9 mouse cellular contexts compared by ENCODE assay signal in the genomic region with DNA sequence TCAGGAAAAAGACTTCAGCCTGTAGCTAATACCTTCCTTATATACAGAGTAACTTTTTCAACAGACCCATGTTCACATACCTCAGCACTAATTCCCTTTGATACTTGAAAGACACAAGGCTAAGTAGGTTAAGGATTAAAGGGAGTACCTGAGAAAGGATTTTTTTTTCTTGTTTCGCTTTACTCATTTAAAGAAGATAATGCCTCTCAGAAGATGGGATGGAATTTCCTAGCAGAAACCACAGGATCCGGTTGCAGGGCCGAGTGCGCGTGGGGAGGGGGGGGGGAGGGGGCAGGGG.
A peak's percentile ranks its signal among the peaks of the same experiment; 100 is the strongest.
DNase-seq lines count a peak whose midpoint lies in the region; ATAC-seq and TF ChIP-seq lines count a peak whose summit lies in the region.
"Had no signal": no experiment of that assay in that cellular context is flagged by ENCODE, and none has a peak within 500 bp of the region (broad histone marks: within the 10 kb centered on the region; RNA-seq: fewer than 3 reads in every experiment).

No protein-coding gene starts in this region.

- peak overlapping the region; percentile 69 for H3K4me2 ChIP-seq in heart, embryonic 11.5 days
- H3K4me2 ChIP-seq in lung, embryonic 16.5 days (ENCODE audit: low read depth, low read length): peak overlapping the region; percentile 58
- peak overlapping the region; percentile 73 for H3K4me2 ChIP-seq in intestine, embryonic 16.5 days (ENCODE audit: low read depth, low read length)
- H3K4me2 ChIP-seq in stomach, embryonic 14.5 days (replicated peaks; ENCODE audit: low read depth, low read length): peak overlapping the region; percentile 56

- H3K27ac ChIP-seq in heart, embryonic 11.5 days (ENCODE audit: low read depth, low read length): no peak overlapping the region
- no peak overlapping the region for H3K27ac ChIP-seq in heart, adult 2 months
- H3K27ac ChIP-seq in lung, embryonic 16.5 days (ENCODE audit: low read length): peak overlapping the region; percentile 75
- H3K27ac ChIP-seq in intestine, embryonic 16.5 days (ENCODE audit: low read length): no peak overlapping the region
- H3K27ac ChIP-seq in stomach, embryonic 14.5 days (ENCODE audit: low read length): no peak overlapping the region
- H3K27ac ChIP-seq: hindbrain, embryonic 15.5 days had no signal

- H3K79me2 ChIP-seq in heart, adult 2 months (replicated peaks; ENCODE audit: control insufficient read depth, insufficient read depth, low read length): no peaks in the 10 kb centered on the region

- no peak for ATAC-seq in heart, embryonic 11.5 days (replicated peaks; ENCODE audit: insufficient number of reproducible peaks, low FRiP score, low TSS enrichment)
- ATAC-seq in lung, embryonic 16.5 days (ENCODE audit: low read depth): peak; percentile 29; the same call in 1 of the 2 replicates
- no peak for ATAC-seq in intestine, embryonic 16.5 days
- ATAC-seq in stomach, embryonic 14.5 days (ENCODE audit: insufficient number of reproducible peaks, insufficient read depth, low FRiP score, low read depth): 0 out of 2 replicates have a peak, but pooled peaks have one; percentile 10

- H3K36me3 ChIP-seq in heart, embryonic 11.5 days (ENCODE audit: control insufficient read depth, insufficient read depth, low read length): no peaks in the 10 kb centered on the region
- no peaks in the 10 kb centered on the region for H3K36me3 ChIP-seq in heart, adult 2 months (ENCODE audit: control insufficient read depth, insufficient read depth, low read length)
- no peaks in the 10 kb centered on the region for H3K36me3 ChIP-seq in lung, embryonic 16.5 days (ENCODE audit: control insufficient read depth, insufficient read depth, low read length)
- H3K36me3 ChIP-seq in intestine, embryonic 16.5 days (ENCODE audit: control insufficient read depth, insufficient read depth, low read length): no peaks in the 10 kb centered on the region
- no peaks in the 10 kb centered on the region for H3K36me3 ChIP-seq in stomach, embryonic 14.5 days (ENCODE audit: control insufficient read depth, insufficient read depth, low read length)
- H3K36me3 ChIP-seq: hindbrain, embryonic 15.5 days had no signal

- intact Hi-C loops in heart, adult 2 months (cut with DNase I): no loop called here
- intact Hi-C loops in left cerebral cortex, postnatal 14 days (cut with DNase I): no loop called here

- no peak for TF ChIP-seq EP300 in heart, adult 2 months (IDR thresholded peaks at IDR 0.05; ENCODE audit: insufficient read depth, low read depth, low read length)

- H3K4me3 ChIP-seq in heart, embryonic 11.5 days (ENCODE audit: low read depth, low read length): peak overlapping the region; percentile 42
- H3K4me3 ChIP-seq in heart, adult 2 months: no peak overlapping the region
- H3K4me3 ChIP-seq in lung, embryonic 16.5 days (ENCODE audit: low read length): no peak overlapping the region
- H3K4me3 ChIP-seq in intestine, embryonic 16.5 days (ENCODE audit: low read length): no peak overlapping the region
- H3K4me3 ChIP-seq in stomach, embryonic 14.5 days (ENCODE audit: low read depth, low read length): no peak overlapping the region

- no peaks in the 10 kb centered on the region; the same call in 1 of the 2 replicates for H3K4me1 ChIP-seq in heart, embryonic 11.5 days (ENCODE audit: control insufficient read depth, insufficient read depth, low read length)
- H3K4me1 ChIP-seq in heart, adult 2 months (ENCODE audit: control insufficient read depth, insufficient read depth, low read length): 0 out of 2 replicates have a peak, but pooled peaks cover 3% of the 10 kb centered on the region
- peaks cover 7% of the 10 kb centered on the region; the same call in 1 of the 2 replicates for H3K4me1 ChIP-seq in lung, embryonic 16.5 days (replicated peaks; ENCODE audit: control insufficient read depth, insufficient read depth, low read length)
- 0 out of 2 replicates have a peak, but pooled peaks cover 5% of the 10 kb centered on the region for H3K4me1 ChIP-seq in intestine, embryonic 16.5 days (ENCODE audit: control insufficient read depth, insufficient read depth, low read length)
- H3K4me1 ChIP-seq in stomach, embryonic 14.5 days (ENCODE audit: control insufficient read depth, insufficient read depth, low read length): no peaks in the 10 kb centered on the region
- H3K4me1 ChIP-seq: hindbrain, embryonic 15.5 days had no signal

- no peak for TF ChIP-seq POLR2A in heart, adult 2 months (IDR thresholded peaks at IDR 0.05; ENCODE audit: insufficient read depth, low read depth, low read length)

- TF ChIP-seq CTCF in heart, adult 2 months (IDR thresholded peaks at IDR 0.05): no peak

- WGBS in heart, embryonic 11.5 days (ENCODE audit: insufficient replicate concordance): 13% methylated on average over 1 of the region's 5 CpGs
- WGBS in heart, adult 2 months: 7% methylated on average over 4 of the region's 5 CpGs
- WGBS in lung, embryonic 16.5 days: 4% methylated on average over 1 of the region's 5 CpGs
- WGBS in intestine, embryonic 16.5 days: 19% methylated on average over 1 of the region's 5 CpGs
- WGBS in stomach, embryonic 14.5 days: 21% methylated on average over 1 of the region's 5 CpGs

- H3K9me3 ChIP-seq in heart, embryonic 11.5 days (replicated peaks; ENCODE audit: control insufficient read depth, low read length): no peaks in the 10 kb centered on the region
- H3K9me3 ChIP-seq in lung, embryonic 16.5 days (ENCODE audit: control insufficient read depth, low read length): no peaks in the 10 kb centered on the region
- H3K9me3 ChIP-seq in intestine, embryonic 16.5 days (ENCODE audit: control insufficient read depth, low read length): no peaks in the 10 kb centered on the region
- H3K9me3 ChIP-seq in stomach, embryonic 14.5 days (ENCODE audit: control insufficient read depth, low read depth, low read length): no peaks in the 10 kb centered on the region
- H3K9me3 ChIP-seq: hindbrain, embryonic 15.5 days had no signal

- H3K9ac ChIP-seq in heart, embryonic 11.5 days (ENCODE audit: low read depth, low read length): no peak overlapping the region
- no peak overlapping the region for H3K9ac ChIP-seq in heart, adult 2 months (ENCODE audit: low read depth, low read length)
- H3K9ac ChIP-seq in lung, embryonic 16.5 days (ENCODE audit: low read length): no peak overlapping the region
- H3K9ac ChIP-seq in intestine, embryonic 16.5 days (ENCODE audit: low read depth, low read length): no peak overlapping the region
- H3K9ac ChIP-seq in stomach, embryonic 14.5 days (replicated peaks; ENCODE audit: low read depth, low read length): no peak overlapping the region
- H3K9ac ChIP-seq: hindbrain, embryonic 15.5 days had no signal

- no peaks in the 10 kb centered on the region for H3K27me3 ChIP-seq in heart, embryonic 11.5 days (ENCODE audit: control insufficient read depth, insufficient read depth, low read length)
- no peaks in the 10 kb centered on the region for H3K27me3 ChIP-seq in heart, adult 2 months (ENCODE audit: control insufficient read depth, insufficient read depth, low read length)
- no peaks in the 10 kb centered on the region for H3K27me3 ChIP-seq in lung, embryonic 16.5 days (ENCODE audit: control insufficient read depth, insufficient read depth, low read depth, low read length)
- H3K27me3 ChIP-seq in intestine, embryonic 16.5 days (replicated peaks; ENCODE audit: control insufficient read depth, insufficient read depth, low read length): no peaks in the 10 kb centered on the region
- no peaks in the 10 kb centered on the region for H3K27me3 ChIP-seq in stomach, embryonic 14.5 days (ENCODE audit: control insufficient read depth, insufficient read depth, low read length)
- H3K27me3 ChIP-seq: hindbrain, embryonic 15.5 days had no signal

- no peak for DNase-seq in heart, adult 2 months
- DNase-seq in lung, postnatal 36 days: no peak
- no peak for DNase-seq in embryo, embryonic 10.5 days (ENCODE audit: low spot score)
- no peak for DNase-seq in left cerebral cortex, postnatal 14 days (ENCODE audit: low spot score in 2 of 2)

Comparison
In these comparisons a context has a peak if more than half of its experiments do, and no peak if none do; other contexts are left out.
1. ATAC-seq: peak in lung, embryonic 16.5 days (single experiment) and stomach, embryonic 14.5 days (single experiment); none in heart, embryonic 11.5 days (single experiment) and intestine, embryonic 16.5 days (single experiment).
2. Peak in every context shown above with its lines, with median percentiles within 50 percentile points of each other: H3K4me2 ChIP-seq.